Mouse (Mus musculus) spleen, postnatal 14 days (tissue): Measurements from ENCODE around the gene Tbc1d22a.

ENCODE experiments used
- DNase-seq, 2 experiments: peaks; one replicate each; pipeline ENCODE4 v3.0.0; 2021 to 2022; ENCODE audit warnings: low spot score in 2 of 2

The Tbc1d22a gene

GRCm38 (mm10) chr15:86234517-86235441 is 20.5 kb downstream of the Tbc1d22a start:
- no peak for DNase-seq

- peak in 1 of 2 experiments; percentile 63 for DNase-seq
Observed at GRCm38 (mm10) chr15:86236252-86236651, 22.0 kb downstream of the Tbc1d22a start.

GRCm38 (mm10) chr15:86238076-86238475 is 23.8 kb downstream of the Tbc1d22a start:
- no peak for DNase-seq

GRCm38 (mm10) chr15:86239068-86239467 is 24.8 kb downstream of the Tbc1d22a start:
- DNase-seq, result no peak

GRCm38 (mm10) chr15:86239801-86240200 is 25.5 kb downstream of the Tbc1d22a start:
- DNase-seq, result peak in 1 of 2 experiments; percentile 47

GRCm38 (mm10) chr15:86243708-86244107 is 29.4 kb downstream of the Tbc1d22a start:
- peak in 1 of 2 experiments; percentile 45 for DNase-seq

- DNase-seq, result no peak
Observed at GRCm38 (mm10) chr15:86244380-86244779, 30.1 kb downstream of the Tbc1d22a start.

- peak in 1 of 2 experiments; percentile 20 for DNase-seq
Observed at GRCm38 (mm10) chr15:86250269-86250668, 36.0 kb downstream of the Tbc1d22a start.

- DNase-seq, result no peak
Observed at GRCm38 (mm10) chr15:86252130-86252529, 37.9 kb downstream of the Tbc1d22a start.

- no peak for DNase-seq
Observed at GRCm38 (mm10) chr15:86252684-86253083, 38.4 kb downstream of the Tbc1d22a start.

GRCm38 (mm10) chr15:86253411-86253810 is 39.2 kb downstream of the Tbc1d22a start:
- no peak for DNase-seq

- no peak for DNase-seq
Observed at GRCm38 (mm10) chr15:86256201-86256600, 41.9 kb downstream of the Tbc1d22a start.

GRCm38 (mm10) chr15:86256728-86257179 is 42.5 kb downstream of the Tbc1d22a start:
- DNase-seq, result no peak

GRCm38 (mm10) chr15:86257916-86258685 is 43.8 kb downstream of the Tbc1d22a start:
- no peak for DNase-seq

GRCm38 (mm10) chr15:86259233-86259632 is 45.0 kb downstream of the Tbc1d22a start:
- no peak for DNase-seq

- no peak for DNase-seq
Observed at GRCm38 (mm10) chr15:86260111-86260510, 45.9 kb downstream of the Tbc1d22a start.

GRCm38 (mm10) chr15:86264389-86264788 is 50.1 kb downstream of the Tbc1d22a start:
- DNase-seq, result no peak

GRCm38 (mm10) chr15:86264803-86265202 is 50.5 kb downstream of the Tbc1d22a start:
- DNase-seq, result no peak

GRCm38 (mm10) chr15:86266975-86267374 is 52.7 kb downstream of the Tbc1d22a start:
- no peak for DNase-seq

GRCm38 (mm10) chr15:86268526-86268925 is 54.3 kb downstream of the Tbc1d22a start:
- DNase-seq, result no peak

GRCm38 (mm10) chr15:86275754-86276153 is 61.5 kb downstream of the Tbc1d22a start:
- DNase-seq, result no peak

- DNase-seq, result no peak
Observed at GRCm38 (mm10) chr15:86276538-86277264, 62.4 kb downstream of the Tbc1d22a start.
